Mouse (Mus musculus): ENCODE measurements at regions not wholly inside any gene's neighbourhood (a gene's known extent, or its start where the extent isn't known, plus 50 kb on each side); places are given as distances from the start of the nearest gene placed in this dataset.

- DNase-seq = no peak
These were observed 215.6 kb upstream of the Ins1 start for GRCm38 (mm10) chr19:52048378-52048978.

GRCm38 (mm10) chr19:52068806-52069205 is 195.3 kb upstream of the Ins1 start:
- DNase-seq = no peak

GRCm38 (mm10) chr19:52069919-52070528 is 194.1 kb upstream of the Ins1 start:
- no peak for DNase-seq

DNA sequence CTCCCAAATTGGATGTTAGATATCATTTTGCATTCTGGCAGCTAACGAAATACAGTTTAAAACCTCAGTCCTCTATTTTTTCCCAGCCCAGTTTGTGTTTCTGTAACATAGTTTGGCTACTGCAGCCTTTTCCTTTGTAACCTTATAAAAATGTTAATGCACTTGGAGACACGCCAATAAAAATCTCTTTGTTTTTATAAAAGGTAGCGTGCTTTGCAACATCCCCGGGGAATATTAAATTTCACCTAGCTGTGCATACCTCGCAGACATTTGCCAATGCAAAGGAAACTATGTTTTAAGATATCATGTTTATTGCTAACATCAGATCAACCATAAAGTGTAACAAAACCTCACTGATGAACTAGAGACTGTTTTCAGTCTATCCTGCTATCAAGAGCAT is 192.9 kb upstream of the Ins1 start:
- DNase-seq = no peak

DNA sequence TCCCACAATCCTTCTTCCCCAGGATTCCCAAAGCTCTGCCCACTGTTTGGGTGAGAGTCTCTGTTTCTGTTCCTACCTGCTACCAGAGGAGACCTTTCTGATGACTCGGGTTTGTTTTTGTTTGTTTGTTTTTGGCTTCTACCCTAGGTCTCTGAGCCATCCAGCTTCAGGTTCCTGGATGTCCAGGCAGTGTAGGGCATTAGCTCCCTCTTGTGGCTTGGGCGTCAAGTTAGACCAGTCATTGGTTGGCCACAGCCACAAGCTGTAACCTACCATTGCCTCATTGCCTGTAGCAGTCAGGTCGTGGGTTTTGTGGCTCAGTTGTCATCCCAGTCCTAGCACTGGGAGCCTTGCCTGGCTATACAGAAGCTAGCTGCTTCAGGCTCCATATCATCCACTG is 185.1 kb upstream of the Ins1 start:
- no peak for DNase-seq

- peak; percentile 3 for DNase-seq
These were observed 151.7 kb upstream of the Ins1 start for GRCm38 (mm10) chr19:52112398-52112797.

Data from cerebellum, adult 11-12 months (tissue).